Mouse (Mus musculus): Measurements from ENCODE around the gene Dennd1a.

DNA sequence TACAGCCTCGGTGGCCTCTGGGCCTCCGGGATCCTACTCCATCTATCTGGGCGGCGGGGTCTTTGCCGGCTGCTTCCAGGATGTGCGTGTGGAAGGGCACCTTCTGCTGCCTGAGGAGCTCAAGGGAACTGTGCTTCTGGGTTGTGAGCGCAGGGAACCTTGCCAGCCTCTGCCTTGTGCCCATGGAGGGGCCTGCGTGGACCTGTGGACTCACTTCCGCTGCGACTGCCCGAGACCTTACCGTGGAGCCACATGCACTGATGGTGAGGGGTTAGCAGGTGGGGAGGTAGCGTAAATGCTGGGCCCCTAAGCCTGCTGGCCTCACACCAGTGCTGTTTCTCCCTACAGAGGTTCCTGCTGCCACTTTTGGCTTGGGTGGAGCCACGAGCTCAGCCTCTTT lies 496.5 kb downstream of the Dennd1a start:
- TF ChIP-seq CTCF (IDR thresholded peaks at IDR 0.05; ENCODE audit: low read depth) (no peak), EP300 (IDR thresholded peaks at IDR 0.05; ENCODE audit: low read depth) (no peak)

All from liver, postnatal 0 days (tissue).